Mouse (Mus musculus) stomach, embryonic 14.5 days (tissue): ENCODE measurements around the gene N4bp2l1. TPM values are rescaled to one million over a fixed set of nuclear protein-coding genes. Genes with fewer than 3 reads are reported as not detected.
"Not testable (repeated sequence)": the region's sequence is repeated elsewhere in the genome, so short reads cannot be mapped to it uniquely, and the experiment has no call there.

ENCODE experiments used
- ATAC-seq: fragments of 200-750 bp; cut with Nextera tagmentation; 2 replicates; pipeline ENCODE4 v1.8.0; 2017; ENCODE audit warnings: low read depth, moderate TSS enrichment; ENCODE audit not compliant: insufficient number of reproducible peaks, insufficient read depth, low FRiP score
- H3K27ac ChIP-seq: fragments of 300-500 bp; sonication (generic); 2 replicates; pipeline ENCODE4 v1.5.1; 2014; ENCODE audit warnings: mild to moderate bottlenecking, low read length, moderate library complexity, mixed read lengths
- H3K27me3 ChIP-seq: fragments of 300-500 bp; sonication (generic); 2 replicates; pipeline ENCODE4 v1.6.1; 2014; ENCODE audit warnings: low read length, control low read depth, mixed read lengths; ENCODE audit not compliant: control insufficient read depth, insufficient read depth
- H3K36me3 ChIP-seq: fragments of 300-500 bp; sonication (generic); 2 replicates; pipeline ENCODE4 v1.6.1; 2014; ENCODE audit warnings: mild to moderate bottlenecking, control low read depth, low read length, moderate library complexity, mixed read lengths; ENCODE audit not compliant: control insufficient read depth, insufficient read depth
- H3K4me1 ChIP-seq: fragments of 300-500 bp; sonication (generic); 2 replicates; pipeline ENCODE4 v1.6.1; 2014; ENCODE audit warnings: low read length, control low read depth, mixed read lengths; ENCODE audit not compliant: control insufficient read depth, insufficient read depth
- H3K4me2 ChIP-seq: fragments of 300-500 bp; sonication (generic); replicated peaks from 2 replicates; pipeline ENCODE4 v1.6.1; 2014; ENCODE audit warnings: low read depth, low read length, control low read depth
- H3K4me3 ChIP-seq: fragments of 300-500 bp; sonication (generic); 2 replicates; pipeline ENCODE4 v1.5.1; 2014; ENCODE audit warnings: low read depth, low read length, control low read depth
- H3K9ac ChIP-seq: fragments of 300-500 bp; sonication (generic); replicated peaks from 2 replicates; pipeline ENCODE4 v1.6.1; 2014; ENCODE audit warnings: low read depth, mild to moderate bottlenecking, control low read depth, low read length, moderate library complexity, mixed read lengths
- H3K9me3 ChIP-seq: fragments of 300-500 bp; sonication (generic); 2 replicates; pipeline ENCODE4 v1.6.1; 2016; ENCODE audit warnings: low read depth, low read length, control low read depth; ENCODE audit not compliant: control insufficient read depth
- WGBS: fragments of 180-500 bp; shearing (Covaris S2); extraction: QIAGEN DNeasy Blood & Tissue Kit; methylation state at CpG from one replicate; pipeline ENCODE4 v1.1.7; 2014; 5-methylcytosine and 5-hydroxymethylcytosine counted together
- polyA plus RNA-seq: library from polyadenylated mRNA; unstranded; fragments of >200 nt; fragmentation: Nextera tagmentation; extraction: Ambion mirVana; gene quantifications from 2 replicates; pipeline ENCODE4 v1.2.1, GENCODE M21; 2014

The N4bp2l1 gene
- polyA plus RNA-seq = 8.3 TPM in 2 replicates

DNA sequence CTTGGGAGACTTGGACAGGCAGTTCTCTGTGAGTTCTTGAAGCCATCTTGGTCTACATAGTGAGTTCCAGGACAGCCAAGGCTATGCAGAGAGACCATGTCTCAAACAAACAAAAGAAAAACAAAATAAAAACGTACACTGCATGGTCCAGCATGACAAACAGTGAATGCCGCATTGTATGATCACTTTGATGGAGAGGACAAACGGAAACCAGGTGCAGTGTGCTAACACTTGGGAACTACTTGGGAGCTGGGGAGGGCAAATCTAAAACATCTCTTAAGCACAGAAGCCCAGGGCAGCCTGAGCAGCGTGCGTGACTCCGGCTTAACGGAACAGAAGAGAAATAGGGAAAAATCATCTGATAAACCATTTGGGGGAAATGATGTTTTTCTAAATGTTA is at the start of gene N4bp2l1:
Gene N4bp2l1, minus strand, starts transcription at position 101 of the 400 bp plus-strand sequence.
- Histone ChIP-seq H3K4me3 (no peak within 1 kb of the TSS), H3K4me1 (peaks cover 16% of the 10 kb centered on the region; the same call in 1 of the 2 replicates), H3K9ac (no peak within 1 kb of the TSS), H3K27me3 (no peaks in the 10 kb centered on the region), H3K36me3 (no peaks in the 10 kb centered on the region), H3K9me3 (no peaks in the 10 kb centered on the region), H3K27ac (no peak within 1 kb of the TSS), H3K4me2 (no peak within 1 kb of the TSS)
- ATAC-seq = no peak
- WGBS = 88% methylated on average over 7 of the region's 7 CpGs

GRCm38 (mm10) chr5:150644926-150645325 is 47.9 kb upstream of the N4bp2l1 start:
- WGBS = 92% methylated on average over 4 of the region's 4 CpGs
- Histone ChIP-seq H3K27ac (no peak overlapping the region), H3K9ac (no peak overlapping the region), H3K4me2 (no peak overlapping the region), H3K27me3 (no peaks in the 10 kb centered on the region), H3K9me3 (no peaks in the 10 kb centered on the region), H3K4me3 (no peak overlapping the region), H3K4me1 (no peaks in the 10 kb centered on the region), H3K36me3 (peaks cover 38% of the 10 kb centered on the region)
- no peak for ATAC-seq

GRCm38 (mm10) chr5:150643390-150643789 is 46.4 kb upstream of the N4bp2l1 start:
- 93% methylated on average over 4 of the region's 4 CpGs for WGBS
- H3K9me3 ChIP-seq, H3K27me3 ChIP-seq, ATAC-seq, H3K4me2 ChIP-seq, H3K27ac ChIP-seq, H3K4me3 ChIP-seq, H3K9ac ChIP-seq, H3K4me1 ChIP-seq: not testable (repeated sequence)
- H3K36me3 ChIP-seq = peaks cover 29% of the 10 kb centered on the region

- H3K4me1 ChIP-seq = no peaks in the 10 kb centered on the region
- peaks cover 31% of the 10 kb centered on the region for H3K36me3 ChIP-seq
- H3K27me3 ChIP-seq = no peaks in the 10 kb centered on the region
- 86% methylated on average over 3 of the region's 3 CpGs for WGBS
- H3K27ac ChIP-seq = no peak overlapping the region
- no peaks in the 10 kb centered on the region for H3K9me3 ChIP-seq
- H3K4me3 ChIP-seq = no peak overlapping the region
- H3K4me2 ChIP-seq = no peak overlapping the region
- ATAC-seq = no peak
- H3K9ac ChIP-seq = no peak overlapping the region
Observed at GRCm38 (mm10) chr5:150641440-150641839, 44.5 kb upstream of the N4bp2l1 start.

GRCm38 (mm10) chr5:150629692-150630091 is 32.7 kb upstream of the N4bp2l1 start:
- no peak overlapping the region for H3K9ac ChIP-seq
- no peak overlapping the region for H3K27ac ChIP-seq
- no peak overlapping the region for H3K4me2 ChIP-seq
- no peaks in the 10 kb centered on the region; the same call in 1 of the 2 replicates for H3K36me3 ChIP-seq
- no peak for ATAC-seq
- H3K4me1 ChIP-seq = no peaks in the 10 kb centered on the region
- no peaks in the 10 kb centered on the region for H3K27me3 ChIP-seq
- H3K9me3 ChIP-seq = no peaks in the 10 kb centered on the region
- 81% methylated on average over 2 of the region's 2 CpGs for WGBS
- no peak overlapping the region for H3K4me3 ChIP-seq

GRCm38 (mm10) chr5:150629272-150629671 is 32.3 kb upstream of the N4bp2l1 start:
- Histone ChIP-seq H3K9me3 (no peaks in the 10 kb centered on the region), H3K4me3 (no peak overlapping the region), H3K36me3 (no peaks in the 10 kb centered on the region; the same call in 1 of the 2 replicates), H3K27me3 (no peaks in the 10 kb centered on the region), H3K4me2 (no peak overlapping the region), H3K9ac (no peak overlapping the region), H3K27ac (no peak overlapping the region), H3K4me1 (no peaks in the 10 kb centered on the region)
- ATAC-seq = no peak
- 94% methylated on average over 1 of the region's 1 CpGs for WGBS

DNA sequence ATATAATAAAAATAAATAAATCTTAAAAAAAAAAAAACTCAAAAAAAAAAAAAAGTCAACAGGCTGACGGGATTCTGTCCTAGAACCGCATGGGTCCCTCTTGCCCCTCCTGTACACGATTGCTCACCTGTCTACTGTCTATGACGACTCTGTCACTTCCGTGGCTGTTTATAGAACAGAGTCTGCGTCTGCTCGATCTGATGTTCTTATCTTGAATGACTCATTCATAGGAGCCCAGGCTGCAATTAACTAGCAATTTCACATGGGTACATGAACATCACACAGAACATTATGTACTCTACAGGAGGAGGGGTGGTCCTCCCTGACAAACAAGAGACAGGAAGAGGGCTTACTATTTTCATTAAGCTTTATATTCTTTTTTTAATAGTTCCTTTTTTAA is 28.5 kb upstream of the N4bp2l1 start:
- Histone ChIP-seq H3K4me3 (no peak overlapping the region), H3K9ac (no peak overlapping the region), H3K36me3 (no peaks in the 10 kb centered on the region; the same call in 1 of the 2 replicates), H3K27ac (no peak overlapping the region), H3K27me3 (no peaks in the 10 kb centered on the region), H3K4me1 (no peaks in the 10 kb centered on the region), H3K4me2 (no peak overlapping the region), H3K9me3 (no peaks in the 10 kb centered on the region)
- 75% methylated on average over 7 of the region's 7 CpGs for WGBS
- ATAC-seq = no peak

DNA sequence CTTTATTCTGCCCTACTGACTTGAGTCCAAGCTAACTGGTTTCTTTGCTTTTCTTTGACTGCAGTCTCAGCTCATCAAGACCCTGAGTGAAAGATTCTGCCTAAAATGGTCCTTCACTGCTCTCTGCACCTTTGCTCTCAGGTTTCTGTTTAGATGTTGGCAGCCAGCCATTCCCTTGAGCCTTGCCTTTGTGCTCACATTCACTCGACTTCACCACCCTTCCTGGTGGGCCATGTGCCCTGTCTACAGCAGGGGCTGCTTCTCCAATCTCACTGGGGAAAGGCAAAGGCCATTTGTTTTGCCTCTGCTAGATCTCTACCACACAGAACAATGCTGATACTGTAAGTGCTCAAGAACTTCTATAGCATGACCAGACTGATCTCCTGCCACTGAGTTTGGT is 25.8 kb upstream of the N4bp2l1 start:
- WGBS = 8% methylated on average over 1 of the region's 1 CpGs
- Histone ChIP-seq H3K4me1 (no peaks in the 10 kb centered on the region), H3K36me3 (no peaks in the 10 kb centered on the region), H3K4me2 (no peak overlapping the region), H3K4me3 (no peak overlapping the region), H3K27ac (0 out of 2 replicates have a peak overlapping the region, but pooled peaks have one; percentile 17), H3K9me3 (no peaks in the 10 kb centered on the region), H3K9ac (no peak overlapping the region), H3K27me3 (no peaks in the 10 kb centered on the region)
- ATAC-seq = 0 out of 2 replicates have a peak, but pooled peaks have one; percentile 61

DNA sequence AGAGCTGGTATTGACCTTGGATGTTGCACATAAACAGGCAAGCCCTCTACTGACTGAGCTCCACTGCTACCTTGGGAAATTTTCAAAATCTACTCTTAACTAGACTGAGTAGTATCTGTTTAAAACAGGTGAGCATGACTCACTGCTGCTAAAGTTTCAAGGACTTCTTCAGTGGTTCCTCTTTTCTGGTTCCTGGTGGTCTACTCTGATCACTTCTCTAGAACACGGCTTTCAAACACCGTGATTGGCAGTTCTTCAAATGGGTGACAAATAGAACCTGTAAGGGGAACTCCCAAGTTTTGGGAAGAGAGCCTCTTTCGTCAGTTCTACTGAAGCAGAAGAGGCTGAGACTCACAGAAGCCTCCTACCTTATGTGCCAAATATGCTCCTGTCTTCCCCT is 24.6 kb upstream of the N4bp2l1 start:
- no peaks in the 10 kb centered on the region for H3K4me1 ChIP-seq
- no peak overlapping the region for H3K9ac ChIP-seq
- 82% methylated on average over 3 of the region's 3 CpGs for WGBS
- H3K27me3 ChIP-seq = no peaks in the 10 kb centered on the region
- no peak overlapping the region for H3K27ac ChIP-seq
- H3K4me3 ChIP-seq = no peak overlapping the region
- no peak for ATAC-seq
- H3K9me3 ChIP-seq = no peaks in the 10 kb centered on the region
- H3K36me3 ChIP-seq = no peaks in the 10 kb centered on the region
- H3K4me2 ChIP-seq = no peak overlapping the region
